Mouse (Mus musculus) embryonic fibroblast, embryonic 13.5 days (primary cell): Measurements from ENCODE around the gene Proser3.

Source experiments
- CTCF ChIP-seq: IDR thresholded peaks from 2 replicates; pipeline ENCODE4 v1.5.1; 2011; ENCODE audit warnings: mild to moderate bottlenecking, control low read depth, low read length, moderate library complexity, borderline replicate concordance; ENCODE audit not compliant: insufficient read depth
- POLR2A ChIP-seq: IDR thresholded peaks from 2 replicates; pipeline ENCODE4 v1.6.1; 2011; ENCODE audit warnings: low read depth, mild to moderate bottlenecking, control low read depth, low read length, moderate library complexity

DNA sequence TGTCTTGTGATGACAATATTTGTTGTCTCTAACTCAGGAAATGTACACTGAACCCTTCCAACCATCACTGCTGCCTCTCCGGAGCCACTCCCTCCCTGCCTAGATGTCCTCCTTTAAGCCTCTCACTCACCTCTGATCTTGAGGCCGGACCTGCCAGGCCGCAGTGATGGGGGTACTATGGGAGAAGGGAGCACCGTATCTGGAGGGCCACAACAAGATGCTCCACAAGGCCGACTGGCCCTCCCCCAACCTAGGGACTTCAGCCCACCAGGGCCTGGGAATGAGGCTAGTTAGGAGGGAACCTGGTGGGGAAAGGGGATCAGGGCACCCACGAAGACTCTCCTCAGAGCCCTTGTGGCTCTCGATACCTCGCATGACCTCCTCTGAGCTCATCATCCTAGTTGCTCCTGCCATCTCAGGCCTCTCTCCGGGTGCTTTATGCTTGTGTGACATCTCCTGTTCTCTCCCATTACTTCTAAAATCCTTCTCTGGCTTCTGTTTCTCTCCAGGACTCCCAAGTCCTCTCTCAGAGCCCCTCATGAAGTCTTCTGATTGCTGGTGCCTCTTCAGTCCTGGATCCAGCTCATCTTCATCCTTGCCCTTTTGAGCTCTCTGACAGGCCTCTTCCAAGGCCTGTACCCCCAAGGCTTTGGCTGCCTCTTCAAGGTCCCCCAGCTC lies 39.0 kb upstream of the Proser3 start:
- TF ChIP-seq CTCF (no peak), POLR2A (no peak)
